Mouse (Mus musculus) lung, postnatal 0 days (tissue): ENCODE measurements around the gene Tbc1d13. TPM values are rescaled to one million over a fixed set of nuclear protein-coding genes. Genes with fewer than 3 reads are reported as not detected.
"Not testable (repeated sequence)": the region's sequence is repeated elsewhere in the genome, so short reads cannot be mapped to it uniquely, and the experiment has no call there.

Experiments
- ATAC-seq: fragments of 200-750 bp; cut with Nextera tagmentation; 2 replicates; pipeline ENCODE4 v1.8.0; 2017; ENCODE audit warnings: moderate library complexity
- DNase-seq: peaks from one replicate; pipeline ENCODE4 v3.0.0-alpha.2; 2016; ENCODE audit warnings: low spot score
- H3K27ac ChIP-seq: fragments of 300-500 bp; sonication (generic); 2 replicates; pipeline ENCODE4 v1.5.1; 2014; ENCODE audit warnings: antibody characterized with exemption, mild to moderate bottlenecking, low read length, mixed read lengths
- H3K27me3 ChIP-seq: fragments of 300-500 bp; sonication (generic); replicated peaks from 2 replicates; pipeline ENCODE4 v1.6.1; 2014; ENCODE audit warnings: low read length, mixed read lengths; ENCODE audit not compliant: insufficient read depth
- H3K36me3 ChIP-seq: fragments of 300-500 bp; sonication (generic); 2 replicates; pipeline ENCODE4 v1.6.1; 2014; ENCODE audit warnings: low read length, mixed read lengths; ENCODE audit not compliant: insufficient read depth
- H3K4me1 ChIP-seq: fragments of 300-500 bp; sonication (generic); 2 replicates; pipeline ENCODE4 v1.6.1; 2014; ENCODE audit warnings: antibody characterized with exemption, low read depth, low read length, mixed read lengths; ENCODE audit not compliant: insufficient read depth
- H3K4me2 ChIP-seq: fragments of 300-500 bp; sonication (generic); replicated peaks from 2 replicates; pipeline ENCODE4 v1.6.1; 2014; ENCODE audit warnings: low read depth, mild to moderate bottlenecking, low read length, moderate library complexity, mixed read lengths
- H3K4me3 ChIP-seq: fragments of 300-500 bp; sonication (generic); 2 replicates; pipeline ENCODE4 v1.5.1; 2014; ENCODE audit warnings: low read depth, low read length
- H3K9ac ChIP-seq: fragments of 300-500 bp; sonication (generic); replicated peaks from 2 replicates; pipeline ENCODE4 v1.6.1; 2014; ENCODE audit warnings: low read depth, mild to moderate bottlenecking
- H3K9me3 ChIP-seq: fragments of 300-500 bp; sonication (generic); 2 replicates; pipeline ENCODE4 v1.6.1; 2016; ENCODE audit warnings: low read length, mixed read lengths
- CTCF ChIP-seq: IDR thresholded peaks from 2 replicates; pipeline ENCODE4 v1.5.1; 2016; ENCODE audit warnings: antibody characterized with exemption, mild to moderate bottlenecking
- EP300 ChIP-seq: IDR thresholded peaks from 2 replicates; pipeline ENCODE4 v1.6.1; 2016; ENCODE audit warnings: antibody characterized with exemption, mild to moderate bottlenecking, control low read depth
- WGBS: fragments of 180-500 bp; shearing (Covaris S2); extraction: QIAGEN DNeasy Blood & Tissue Kit; methylation state at CpG from one replicate; pipeline ENCODE4 v1.1.7; 2014; 5-methylcytosine and 5-hydroxymethylcytosine counted together
- polyA plus RNA-seq: library from polyadenylated mRNA; unstranded; fragments of >200 nt; fragmentation: Nextera tagmentation; extraction: Ambion mirVana; gene quantifications from 2 replicates; pipeline ENCODE4 v1.2.1, GENCODE M21; 2015

Gene Tbc1d13
- polyA plus RNA-seq, 1 experiment from 2014 or later, result 4.5 TPM

DNA sequence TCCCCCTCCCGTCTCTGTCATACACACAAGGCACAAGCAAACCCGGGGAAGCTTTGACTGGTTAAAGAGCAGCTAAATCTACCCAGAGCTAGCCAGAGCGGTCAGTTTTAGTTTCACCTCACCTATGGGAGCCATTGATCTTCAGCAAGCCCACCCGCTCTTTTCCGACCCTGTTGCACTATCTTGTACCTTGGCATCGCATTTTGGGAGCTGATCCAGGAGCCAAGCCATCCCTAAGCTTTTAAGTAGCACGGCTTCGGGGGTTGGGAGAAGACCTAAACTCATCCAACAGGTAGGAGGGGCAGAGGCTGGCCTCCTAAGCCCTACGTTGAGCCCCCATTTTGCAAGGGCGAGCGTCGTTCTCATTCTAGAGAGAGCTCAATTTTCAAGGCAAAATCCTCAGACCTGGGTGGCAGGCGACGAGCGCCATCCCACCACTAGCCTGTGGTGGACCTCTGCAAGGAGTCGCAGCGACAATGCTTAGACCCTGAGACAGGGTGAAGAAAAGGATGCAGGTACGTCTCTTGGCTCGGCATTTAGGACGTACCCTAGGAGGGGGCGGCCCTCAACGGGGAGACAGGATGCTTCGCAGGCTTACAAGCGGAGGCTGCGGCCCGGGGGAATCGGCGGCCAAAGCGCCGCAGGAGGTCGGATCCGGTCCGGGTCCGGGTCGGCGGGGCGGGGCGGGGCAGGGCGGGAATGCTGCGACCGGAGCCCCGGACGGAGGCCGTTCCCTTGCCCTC is 9.6 kb upstream of the Tbc1d13 start:
- peak; percentile 60 for ATAC-seq
- H3K9ac ChIP-seq, result peak overlapping the region; percentile 96
- no peaks in the 10 kb centered on the region for H3K9me3 ChIP-seq
- H3K36me3 ChIP-seq, result no peaks in the 10 kb centered on the region
- no peak for TF ChIP-seq EP300
- no peak for TF ChIP-seq CTCF
- H3K4me1 ChIP-seq, result peaks cover 10% of the 10 kb centered on the region; the same call in 1 of the 2 replicates
- DNase-seq, result no peak
- WGBS, result 4% methylated on average over 40 of the region's 44 CpGs
- H3K4me2 ChIP-seq, result peak overlapping the region; percentile 89
- peak overlapping the region; percentile 85 for H3K4me3 ChIP-seq
- peak overlapping the region; percentile 93 for H3K27ac ChIP-seq
- no peaks in the 10 kb centered on the region for H3K27me3 ChIP-seq

DNA sequence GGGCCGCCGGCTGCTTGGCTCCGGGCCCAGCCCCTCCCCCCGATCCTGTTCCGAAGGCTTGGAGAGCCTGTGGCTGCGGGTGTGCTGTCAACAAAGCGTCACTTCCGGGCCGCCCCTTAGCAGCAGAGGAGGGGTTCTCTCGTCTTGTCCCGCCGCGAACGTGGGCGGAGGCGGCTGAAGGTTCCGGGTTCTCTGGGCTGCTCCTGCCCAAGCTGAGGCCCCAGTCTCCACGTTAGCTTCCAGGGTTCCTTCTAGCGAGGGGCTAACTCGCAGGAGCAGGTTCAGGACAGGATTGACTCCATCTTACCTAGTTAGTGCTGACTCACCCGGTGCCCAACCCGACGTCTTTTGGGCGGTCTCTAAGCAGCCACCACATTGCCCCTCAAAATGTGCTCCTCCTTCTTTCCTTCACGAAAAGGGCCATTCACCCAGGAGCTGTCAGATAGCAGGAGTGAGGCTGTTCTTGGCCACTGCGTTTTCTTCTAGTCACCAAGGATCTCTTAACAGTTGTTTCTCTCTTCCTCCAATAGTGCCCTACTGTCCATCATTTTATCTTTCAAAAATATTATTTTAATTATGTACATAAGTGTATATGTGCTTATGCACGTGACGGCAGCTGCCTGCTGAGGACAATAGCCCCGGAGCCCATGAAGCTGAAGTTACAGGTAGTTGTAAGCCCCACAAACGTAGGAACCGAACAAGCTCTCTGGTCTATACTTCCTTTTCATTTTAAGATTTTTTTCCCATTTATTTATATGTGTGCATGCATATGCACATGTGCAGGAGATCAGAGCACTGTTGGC is 8.9 kb upstream of the Tbc1d13 start, which contains the start of gene Zer1:
Gene Zer1, minus strand, starts transcription at position 114 of the 803 bp plus-strand sequence.
- Histone ChIP-seq H3K27ac (peak within 1 kb of the TSS; percentile 93), H3K4me2 (peak within 1 kb of the TSS; percentile 89), H3K9ac (peak within 1 kb of the TSS; percentile 96), H3K27me3 (no peaks in the 10 kb centered on the region), H3K4me1 (peaks cover 10% of the 10 kb centered on the region; the same call in 1 of the 2 replicates), H3K4me3 (peak within 1 kb of the TSS; percentile 85), H3K9me3 (no peaks in the 10 kb centered on the region), H3K36me3 (no peaks in the 10 kb centered on the region)
- 8% methylated on average over 29 of the region's 31 CpGs for WGBS
- ATAC-seq (peak; percentile 98), DNase-seq (peak; percentile 98)
- TF ChIP-seq CTCF, result no peak
- TF ChIP-seq EP300, result 0 out of 2 replicates have a peak, but pooled peaks have one; percentile 38

DNA sequence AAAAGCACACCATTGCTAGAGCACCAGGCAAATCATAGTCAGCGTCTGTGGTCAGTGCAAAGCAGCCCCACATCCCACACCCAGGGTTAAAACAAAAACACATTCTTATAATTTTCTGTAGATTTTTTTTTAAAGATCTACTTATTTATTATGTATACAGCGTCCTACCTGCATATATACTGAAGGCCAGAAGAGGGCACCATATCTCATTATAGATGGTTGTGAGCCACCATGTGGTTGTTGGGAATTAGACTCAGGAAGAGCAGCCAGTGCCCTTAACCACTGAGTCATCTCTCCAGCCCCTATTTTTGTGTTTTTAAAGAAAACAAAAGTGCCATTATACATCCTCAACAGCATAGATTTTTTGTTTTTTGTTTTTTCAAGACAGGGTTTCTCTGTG is 4.8 kb upstream of the Tbc1d13 start:
- 31% methylated on average over 2 of the region's 2 CpGs for WGBS
- no peaks in the 10 kb centered on the region for H3K9me3 ChIP-seq
- TF ChIP-seq CTCF, result peak; percentile 86
- no peak for TF ChIP-seq EP300
- no peak overlapping the region for H3K27ac ChIP-seq
- no peaks in the 10 kb centered on the region for H3K36me3 ChIP-seq
- no peak overlapping the region for H3K9ac ChIP-seq
- H3K4me3 ChIP-seq, result no peak overlapping the region
- ATAC-seq, result no peak
- peak; percentile 84 for DNase-seq
- peaks cover 12% of the 10 kb centered on the region; the same call in 1 of the 2 replicates for H3K4me1 ChIP-seq
- H3K27me3 ChIP-seq, result no peaks in the 10 kb centered on the region
- H3K4me2 ChIP-seq, result no peak overlapping the region

DNA sequence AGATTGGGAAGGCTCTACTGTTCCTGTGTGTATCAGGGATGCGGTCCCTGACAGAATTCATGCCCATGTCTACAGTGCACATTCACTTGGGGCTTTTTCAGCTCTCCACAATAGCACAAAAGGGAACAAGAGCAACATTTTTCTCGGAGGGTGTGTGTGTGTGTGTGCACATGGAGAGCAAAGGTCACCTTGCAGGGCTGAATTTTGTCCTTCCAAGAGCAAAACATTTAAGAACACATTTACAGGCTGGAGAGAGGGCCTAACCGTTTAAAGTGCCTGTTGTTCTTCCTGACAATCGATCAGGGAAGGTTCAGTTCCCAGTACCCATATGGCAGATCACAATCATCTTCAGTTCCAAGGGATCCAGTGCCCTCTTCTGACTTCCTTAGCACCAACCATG is 3.4 kb upstream of the Tbc1d13 start:
- peaks cover 16% of the 10 kb centered on the region; the same call in 1 of the 2 replicates for H3K4me1 ChIP-seq
- TF ChIP-seq CTCF (no peak), EP300 (no peak)
- H3K4me3 ChIP-seq, result no peak overlapping the region
- no peak overlapping the region for H3K27ac ChIP-seq
- no peaks in the 10 kb centered on the region for H3K27me3 ChIP-seq
- no peak for ATAC-seq
- H3K9me3 ChIP-seq, result no peaks in the 10 kb centered on the region
- no peak overlapping the region for H3K9ac ChIP-seq
- no peak for DNase-seq
- H3K4me2 ChIP-seq, result no peak overlapping the region
- whole genome bisulfite sequencing, result 71% methylated on average over 4 of the region's 4 CpGs
- no peaks in the 10 kb centered on the region for H3K36me3 ChIP-seq

DNA sequence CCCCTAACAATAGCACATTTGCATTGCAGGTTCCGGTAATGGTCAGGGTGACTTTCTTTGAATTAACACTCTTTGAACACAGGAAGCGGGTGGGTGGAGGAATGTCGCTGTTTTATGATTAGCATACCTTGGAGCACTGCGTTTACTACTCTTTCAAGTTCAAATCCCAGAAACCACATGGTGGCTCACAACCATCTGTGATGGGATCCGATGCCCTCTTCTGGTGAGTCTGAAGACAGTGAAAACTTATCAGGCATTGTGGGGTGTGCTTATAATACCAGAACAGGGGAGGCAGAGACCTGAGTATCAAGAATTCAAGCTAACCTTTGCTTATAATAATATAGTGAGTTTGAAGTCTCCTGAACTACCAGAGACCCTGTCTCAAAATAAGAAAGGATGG is 2.3 kb upstream of the Tbc1d13 start:
- H3K9me3 ChIP-seq, H3K27me3 ChIP-seq: not testable (repeated sequence)
- WGBS, result 52% methylated on average over 5 of the region's 5 CpGs

More for the DNA sequence above, 2.3 kb upstream of the Tbc1d13 start:
- not testable (repeated sequence) for H3K4me2 ChIP-seq, DNase-seq, ATAC-seq, H3K27ac ChIP-seq, H3K9ac ChIP-seq, H3K4me3 ChIP-seq, H3K36me3 ChIP-seq
- TF ChIP-seq CTCF, result peak; percentile 23; the same call in 1 of the 2 replicates
- peaks cover 19% of the 10 kb centered on the region; the same call in 1 of the 2 replicates for H3K4me1 ChIP-seq
